Mouse (Mus musculus) left cerebral cortex, postnatal 25 days (tissue): Measurements from ENCODE around the gene Troap. TPM values are rescaled to one million over a fixed set of nuclear protein-coding genes. Genes with fewer than 3 reads are reported as not detected.
A peak's percentile ranks its signal among the peaks of the same experiment; 100 is the strongest.

Experiments used
- DNase-seq, 2 experiments: peaks; one replicate each; pipeline ENCODE4 v3.0.0; 2022; ENCODE audit warnings: low spot score in 2 of 2, mixed read lengths in 1 of 2
- intact Hi-C: fragments of 180-260 bp; cut with DNase I; formaldehyde crosslinking; loops from one replicate; pipeline ENCODE4 v1.15.1; 2025
- total RNA-seq, 2 experiments: library from RNA; stranded (reverse); gene quantifications; 2 replicates each; pipeline ENCODE4 v1.2.3; 2021

Troap gene
- total RNA-seq, 2 experiments from 2014 or later = 0.69 TPM

- intact Hi-C loops = loop anchor here (1.0 to 10.0 kb wide), 2 partner anchors 51 to 215 kb away; no protein-coding TSS in a partner anchor
- no peak for DNase-seq
Measured at GRCm38 (mm10) chr15:99099984-99100383, 25.6 kb downstream of the Troap start.

DNA sequence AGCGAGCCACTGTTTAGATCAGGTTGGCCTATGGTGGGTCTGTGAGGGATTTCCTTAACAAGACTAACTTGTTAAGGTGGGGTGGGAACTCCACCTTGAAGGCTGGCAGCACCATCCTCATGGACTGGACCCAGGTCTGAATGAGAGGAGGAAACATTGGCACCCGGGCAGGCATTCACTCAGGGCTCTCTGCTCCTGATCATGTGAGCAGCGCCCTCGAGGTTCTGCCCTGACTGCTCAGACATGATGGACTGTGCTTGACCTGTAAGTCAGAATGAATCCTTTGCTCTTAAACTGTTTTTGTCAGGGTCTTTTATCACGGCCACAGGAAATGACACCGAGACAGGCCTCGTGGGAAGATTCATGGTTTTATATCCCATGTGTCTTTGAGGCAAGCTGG lies 30.9 kb downstream of the Troap start:
- intact Hi-C loops = no loop called here
- DNase-seq = no peak

GRCm38 (mm10) chr15:99107866-99108265 lies 33.5 kb downstream of the Troap start:
- intact Hi-C loops = no loop called here

GRCm38 (mm10) chr15:99111139-99111538 lies 36.8 kb downstream of the Troap start:
- intact Hi-C loops = loop anchor here (5.0 kb wide), 1 partner anchor 44 kb away; no protein-coding TSS in a partner anchor
- no peak for DNase-seq

More at GRCm38 (mm10) chr15:99107866-99108265, 33.5 kb downstream of the Troap start:
- no peak for DNase-seq

DNA sequence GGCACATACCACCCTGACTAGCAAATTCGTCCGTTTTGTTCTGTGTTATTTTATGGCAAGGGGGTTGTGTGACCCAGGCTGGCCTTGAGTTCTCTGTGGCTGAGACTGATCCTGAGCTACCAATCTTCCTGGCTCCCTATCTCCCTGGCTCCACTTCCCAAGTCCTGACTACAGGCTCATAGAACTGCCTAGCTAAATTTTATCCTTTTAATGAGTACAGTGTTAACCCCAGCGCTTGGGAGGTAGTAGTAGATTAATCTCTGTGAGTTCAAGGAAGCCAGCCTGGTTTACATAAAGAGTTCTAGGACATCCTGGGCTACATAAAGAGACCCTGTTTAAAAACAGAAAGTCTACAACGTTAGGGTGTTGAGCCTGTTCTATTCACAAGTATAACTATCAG lies 37.4 kb downstream of the Troap start:
- intact Hi-C loops = loop anchor here (5.0 kb wide), 1 partner anchor 45 kb away; no protein-coding TSS in a partner anchor
- DNase-seq = no peak

DNA sequence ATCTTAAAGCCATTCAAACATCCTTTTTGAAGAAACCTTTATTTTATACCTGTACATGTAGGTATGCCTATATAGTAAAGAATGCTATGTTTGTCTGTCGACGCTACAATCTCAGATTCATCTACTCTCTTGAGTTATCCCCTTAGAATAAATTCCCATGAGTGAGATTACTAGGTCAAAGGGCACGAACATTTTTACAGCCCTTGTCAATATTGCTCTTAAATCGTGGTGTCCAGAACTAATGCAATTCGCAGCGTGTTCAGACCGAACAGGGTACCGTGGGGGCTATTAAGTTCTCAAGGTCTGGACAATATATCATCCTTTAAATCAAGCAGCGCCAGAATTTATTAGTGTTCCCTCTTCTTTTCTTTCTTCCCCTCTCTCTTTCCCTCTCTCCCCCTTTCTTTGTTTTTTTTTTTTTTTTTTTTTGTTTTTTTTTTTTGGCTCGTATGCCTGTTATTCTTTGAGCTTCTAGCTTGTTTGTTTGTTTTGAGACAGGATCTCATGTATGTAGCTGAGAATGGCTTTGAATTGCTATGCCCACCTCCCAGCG lies 38.5 kb downstream of the Troap start:
- DNase-seq = no peak
- intact Hi-C loops = loop anchor here (5.0 kb wide), 1 partner anchor 46 kb away; no protein-coding TSS in a partner anchor

GRCm38 (mm10) chr15:99113396-99113975 lies 39.1 kb downstream of the Troap start:
- intact Hi-C loops = loop anchor here (5.0 kb wide), 1 partner anchor 46 kb away; no protein-coding TSS in a partner anchor

DNA sequence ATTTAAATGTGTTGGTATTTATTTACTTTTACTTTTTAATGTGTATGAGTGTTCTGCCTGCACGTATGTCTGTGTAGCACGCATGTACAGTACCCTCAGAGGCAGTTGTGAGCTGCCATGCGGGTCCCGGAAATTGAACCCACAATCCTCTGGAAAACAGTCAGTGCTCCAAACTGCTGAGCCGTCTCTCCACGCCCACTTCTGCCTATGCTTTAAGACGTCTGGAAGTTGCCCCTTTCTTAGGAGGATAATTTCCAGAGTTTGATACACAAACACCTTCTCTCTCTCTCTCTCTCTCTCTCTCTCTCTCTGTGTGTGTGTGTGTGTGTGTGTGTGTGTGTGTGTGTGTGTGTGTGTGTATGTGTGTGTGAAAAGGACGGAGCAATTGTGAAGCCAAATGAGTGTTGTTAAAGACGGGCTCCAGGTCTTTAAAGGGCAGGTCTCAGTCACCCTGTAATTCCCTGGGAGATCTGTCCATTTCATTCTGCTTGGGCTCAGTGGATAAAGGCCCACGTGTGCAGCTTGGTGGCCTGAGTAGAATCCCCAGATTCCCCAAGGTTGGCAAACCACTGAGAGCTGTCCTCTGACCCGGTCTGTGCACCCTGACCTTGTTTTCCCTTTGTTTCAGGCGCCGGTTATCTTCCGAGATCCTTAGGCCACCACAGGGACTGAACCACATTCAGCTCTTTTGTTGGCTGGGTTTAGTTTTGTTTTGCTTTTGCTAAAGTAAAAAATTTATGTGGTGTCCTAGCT lies 40.1 kb downstream of the Troap start:
- no peak for DNase-seq
- intact Hi-C loops = loop anchor here (5.0 kb wide), 2 partner anchors 47 to 102 kb away; no protein-coding TSS in a partner anchor

More at GRCm38 (mm10) chr15:99113396-99113975, 39.1 kb downstream of the Troap start:
- no peak for DNase-seq

GRCm38 (mm10) chr15:99115065-99115423 lies 40.7 kb downstream of the Troap start:
- intact Hi-C loops = loop anchor here (5.0 kb wide), 1 partner anchor 103 kb away; no protein-coding TSS in a partner anchor

GRCm38 (mm10) chr15:99116539-99116938 lies 42.2 kb downstream of the Troap start:
- intact Hi-C loops = loop anchor here (5.0 kb wide), 1 partner anchor 104 kb away; no protein-coding TSS in a partner anchor
- DNase-seq = no peak

More at GRCm38 (mm10) chr15:99115065-99115423, 40.7 kb downstream of the Troap start:
- no peak for DNase-seq

DNA sequence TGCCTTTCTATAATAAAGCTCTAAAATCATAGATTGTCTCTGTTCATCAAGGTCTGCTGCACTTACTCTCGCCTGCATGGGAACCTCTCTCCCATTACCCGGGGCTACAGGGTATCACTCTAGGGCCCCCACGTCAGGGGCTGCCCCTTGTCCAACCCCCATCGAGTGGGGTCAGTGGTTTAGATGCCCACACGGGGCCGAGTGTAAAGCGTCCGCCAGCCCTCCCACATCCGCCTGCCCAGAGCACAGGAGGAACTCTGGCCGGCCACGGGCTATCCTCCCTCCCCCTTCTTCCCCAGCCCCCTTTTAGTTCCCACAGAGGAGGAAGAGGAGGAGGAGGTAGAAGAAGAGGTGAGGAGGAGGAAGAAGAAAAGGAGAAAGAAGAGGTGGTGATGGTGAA lies 46.4 kb downstream of the Troap start:
- no peak for DNase-seq
- intact Hi-C loops = no loop called here

DNA sequence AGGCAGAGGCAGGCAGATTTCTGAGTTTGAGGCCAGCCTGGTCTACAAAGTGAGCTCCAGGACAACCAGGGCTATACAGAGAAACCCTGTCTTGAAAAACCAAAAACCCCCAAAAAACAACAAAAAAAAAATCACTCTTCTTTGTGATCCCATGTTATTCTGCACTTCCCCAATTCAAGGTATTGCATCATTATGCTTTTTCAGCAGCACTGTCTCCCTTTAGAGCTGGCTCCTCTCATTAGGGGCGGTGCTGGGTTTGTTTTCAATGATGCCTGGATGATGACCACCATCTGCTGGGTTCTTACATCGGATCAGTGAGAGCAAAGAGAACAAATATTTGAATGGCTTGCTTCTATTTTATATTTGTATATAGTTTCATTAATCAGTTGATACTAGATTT lies 48.3 kb downstream of the Troap start:
- intact Hi-C loops = no loop called here
- no peak for DNase-seq

DNA sequence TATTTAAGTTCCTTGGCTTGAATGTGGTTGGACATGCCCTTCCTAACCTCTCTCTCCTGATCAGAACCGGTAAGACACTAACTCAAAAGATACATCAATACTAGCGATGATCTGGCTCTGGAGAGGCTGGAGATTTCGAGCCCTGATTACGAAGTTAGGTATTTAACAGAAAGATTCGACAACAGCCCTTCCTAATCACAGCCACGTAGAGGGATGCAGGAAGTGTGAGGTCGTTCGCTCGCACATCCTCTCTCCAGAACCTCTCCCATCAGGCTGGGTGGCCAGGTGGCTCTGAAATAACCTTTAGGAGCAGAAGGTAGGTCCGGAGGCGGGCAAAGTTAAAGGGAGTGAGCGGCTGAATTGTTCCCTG lies 51.3 kb downstream of the Troap start, which contains the start of gene Spats2:
Gene Spats2, plus strand, starts transcription at position 206 of the 370 bp plus-strand sequence.
- no peak for DNase-seq
- intact Hi-C loops = no loop called here

DNA sequence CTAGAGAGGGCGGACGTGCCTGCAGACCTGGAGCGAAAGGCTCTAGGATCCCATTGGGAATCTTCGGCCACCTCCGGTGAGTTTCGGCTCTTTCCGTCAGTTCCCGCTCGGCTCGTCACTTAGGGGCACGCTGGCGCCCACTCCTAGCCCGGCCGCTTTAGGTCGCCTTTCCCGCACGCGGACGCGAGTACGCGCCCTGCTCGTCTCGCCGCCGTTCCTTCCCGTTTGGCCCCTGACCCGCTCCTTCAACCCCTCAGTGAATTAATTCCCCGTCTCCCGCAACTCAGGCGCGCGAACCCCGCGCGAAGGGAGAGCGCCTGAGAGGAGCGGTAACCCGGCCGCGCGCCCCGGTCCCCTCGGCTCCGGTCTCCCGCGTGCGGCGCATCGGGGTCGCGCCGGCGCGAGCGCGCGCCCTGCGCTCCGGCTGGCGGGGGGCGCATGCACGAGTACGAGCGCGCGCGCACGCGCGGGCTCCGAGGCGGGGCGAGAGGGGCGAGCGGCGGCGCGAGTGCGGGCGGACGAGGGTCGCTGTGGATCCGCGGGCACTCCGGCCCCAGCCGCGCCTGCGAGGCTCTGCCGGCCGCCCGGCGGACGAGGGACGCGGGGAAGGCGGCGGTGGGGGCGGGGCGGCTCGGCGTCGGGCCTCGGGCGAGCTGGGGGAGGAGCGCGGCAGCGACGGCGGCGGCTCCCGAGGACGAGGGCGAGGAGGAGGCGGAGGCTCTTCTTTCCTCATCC lies 51.9 kb downstream of the Troap start:
- intact Hi-C loops = no loop called here
- peak; percentile 85 to 91 for DNase-seq

GRCm38 (mm10) chr15:99126816-99127365 lies 52.5 kb downstream of the Troap start:
- intact Hi-C loops = no loop called here
- DNase-seq = peak in 1 of 2 experiments; percentile 7

GRCm38 (mm10) chr15:99127851-99128522 lies 53.6 kb downstream of the Troap start:
- DNase-seq = no peak
- intact Hi-C loops = no loop called here

DNA sequence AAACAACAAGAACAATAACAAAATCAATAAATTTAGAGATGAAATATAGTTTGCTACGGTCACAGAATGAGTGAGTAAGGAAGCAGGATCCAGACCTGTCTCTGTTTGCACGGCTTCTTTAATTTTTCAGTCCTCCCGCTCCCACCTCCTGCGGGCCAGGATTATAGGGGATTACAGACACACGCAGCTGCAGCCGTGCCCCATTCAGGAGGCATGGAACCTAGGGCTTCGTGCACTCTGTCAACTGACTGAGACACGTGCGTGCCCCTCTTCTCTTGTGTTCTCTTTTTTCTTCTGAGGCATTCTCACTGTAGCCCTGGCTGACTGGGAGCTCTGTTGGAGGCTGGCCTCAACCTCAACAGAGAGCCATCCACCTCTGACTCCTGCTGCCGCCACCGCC lies 55.1 kb downstream of the Troap start:
- intact Hi-C loops = no loop called here
- DNase-seq = no peak

DNA sequence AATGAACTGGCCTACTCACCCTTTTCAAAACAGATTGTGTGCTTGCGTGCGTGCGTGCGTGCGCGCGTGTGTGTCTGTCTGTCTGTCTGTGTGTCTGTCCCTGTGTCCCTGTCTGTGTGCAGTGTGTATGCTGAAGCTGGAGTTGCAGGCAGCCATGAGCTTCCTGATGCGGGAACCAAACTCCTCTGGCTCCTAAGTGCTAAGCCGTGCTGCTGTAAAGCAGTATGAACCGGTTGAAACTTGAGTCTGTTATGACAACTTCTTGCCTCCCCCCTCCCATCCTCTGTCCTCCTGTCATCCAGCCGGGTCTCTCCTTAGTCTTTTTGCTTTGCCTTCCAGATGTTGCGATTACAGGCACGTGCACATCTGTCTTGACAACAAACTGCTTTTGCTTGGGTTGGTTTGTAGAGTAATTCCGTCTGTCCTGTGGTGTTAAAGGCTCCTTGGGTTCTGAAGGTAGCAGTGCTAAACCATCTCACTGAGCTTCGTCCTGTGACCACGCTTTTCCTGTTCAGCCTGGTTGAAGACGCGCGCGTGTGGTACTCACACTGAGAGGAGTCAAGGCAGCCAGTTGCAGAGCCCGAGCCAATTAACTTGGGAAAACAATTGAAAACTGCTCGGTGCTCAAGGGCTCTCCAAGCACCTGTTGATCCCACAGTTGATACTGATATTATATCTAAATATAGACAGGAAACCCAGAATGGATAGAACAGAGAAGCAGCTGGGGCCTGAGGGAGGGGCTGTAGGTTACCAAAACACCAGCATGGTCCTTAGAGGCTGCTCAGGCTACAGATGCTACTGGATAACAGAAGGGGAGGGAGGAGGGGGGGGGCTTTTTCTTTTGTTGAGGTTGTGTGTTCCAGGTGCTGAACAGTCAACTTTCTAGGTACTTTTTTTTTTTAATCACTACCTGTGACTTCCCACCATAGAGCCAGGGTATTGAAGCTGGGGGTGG lies 55.9 kb downstream of the Troap start:
- intact Hi-C loops = no loop called here
- DNase-seq = no peak
